Mouse (Mus musculus) 3134 (cell line): ENCODE measurements around the gene Rpl9.
A peak's percentile ranks its signal among the peaks of the same experiment; 100 is the strongest.

Experiments used
- DNase-seq: peaks from one replicate; pipeline ENCODE4 v3.0.0-alpha.2; 2011; ENCODE audit warnings: low spot score; ENCODE audit not compliant: insufficient read length; ENCODE audit errors: extremely low read depth

Gene Rpl9

DNA sequence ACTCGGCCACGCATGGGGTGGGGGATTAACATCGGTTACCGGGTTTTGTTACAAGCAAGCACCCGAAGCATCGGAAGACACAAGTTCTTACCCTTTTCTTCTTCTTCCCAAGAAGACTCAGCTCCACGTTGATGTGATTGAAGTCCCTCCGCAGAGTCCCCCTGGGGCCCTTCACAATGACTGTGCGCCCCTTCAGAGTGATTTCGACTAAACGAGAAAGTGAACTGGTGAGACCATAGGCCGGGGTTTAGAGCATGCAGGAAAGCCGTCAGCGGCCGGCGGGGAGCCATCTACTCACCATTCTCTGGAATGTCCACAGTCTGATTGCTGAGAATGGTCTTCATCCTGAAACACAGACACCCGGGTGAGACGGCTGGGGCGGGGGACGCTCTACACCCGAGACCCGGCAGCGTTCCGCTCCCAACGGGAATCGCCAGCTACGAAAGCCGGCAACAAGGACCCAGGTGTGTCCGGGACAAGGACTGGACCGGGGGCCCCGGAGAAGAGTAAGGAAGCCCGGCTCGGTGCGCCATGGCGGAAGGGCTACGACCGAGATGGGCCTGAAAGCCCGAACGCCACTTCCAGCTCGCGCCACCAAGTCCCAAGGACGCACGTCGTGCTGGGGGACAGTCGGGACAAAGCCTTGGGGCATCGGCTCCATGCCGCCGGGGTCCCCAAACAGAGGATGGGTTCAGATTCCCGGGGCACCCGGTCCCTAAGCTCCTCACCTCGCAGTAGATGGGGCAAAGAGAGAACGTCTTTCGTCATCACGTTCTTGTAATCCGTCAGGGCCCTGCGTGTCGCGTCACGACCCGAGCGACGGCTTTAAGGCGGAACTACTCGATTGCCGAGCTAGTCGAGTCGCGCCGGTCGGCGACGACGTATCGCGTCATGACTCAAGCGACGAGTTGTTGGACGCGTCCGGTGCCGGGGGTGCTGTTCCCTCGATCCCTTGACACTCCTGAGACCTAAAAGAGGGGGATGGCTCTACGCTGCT is at the start of gene Rpl9, which contains the start of gene Lias:
Gene Rpl9 (minus strand): TSS at position 797 of the 997 bp plus-strand sequence.
Gene Lias (plus strand): TSS at position 850 of the 997 bp plus-strand sequence.
- DNase-seq: peak; percentile 99

DNA sequence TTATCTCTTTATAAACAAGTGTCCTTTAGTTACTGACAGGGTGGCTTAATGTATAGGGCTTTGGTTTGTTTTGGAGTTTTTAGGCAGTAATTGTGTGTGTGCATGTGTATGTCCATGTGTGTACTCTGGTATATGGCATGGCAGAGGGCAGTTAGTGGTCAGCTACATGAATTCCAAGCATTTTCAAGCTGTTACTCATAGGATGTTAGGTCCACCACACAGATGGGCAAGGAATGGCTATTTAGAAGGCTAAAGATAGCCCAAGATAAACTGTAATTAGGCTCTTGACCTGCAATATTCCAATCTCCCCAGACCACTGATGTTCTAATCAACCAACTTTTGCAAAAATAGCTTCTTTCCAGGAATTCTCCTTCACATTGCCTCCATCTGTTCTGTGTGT is 46.8 kb upstream of the Rpl9 start:
- peak; percentile 59 for DNase-seq

DNA sequence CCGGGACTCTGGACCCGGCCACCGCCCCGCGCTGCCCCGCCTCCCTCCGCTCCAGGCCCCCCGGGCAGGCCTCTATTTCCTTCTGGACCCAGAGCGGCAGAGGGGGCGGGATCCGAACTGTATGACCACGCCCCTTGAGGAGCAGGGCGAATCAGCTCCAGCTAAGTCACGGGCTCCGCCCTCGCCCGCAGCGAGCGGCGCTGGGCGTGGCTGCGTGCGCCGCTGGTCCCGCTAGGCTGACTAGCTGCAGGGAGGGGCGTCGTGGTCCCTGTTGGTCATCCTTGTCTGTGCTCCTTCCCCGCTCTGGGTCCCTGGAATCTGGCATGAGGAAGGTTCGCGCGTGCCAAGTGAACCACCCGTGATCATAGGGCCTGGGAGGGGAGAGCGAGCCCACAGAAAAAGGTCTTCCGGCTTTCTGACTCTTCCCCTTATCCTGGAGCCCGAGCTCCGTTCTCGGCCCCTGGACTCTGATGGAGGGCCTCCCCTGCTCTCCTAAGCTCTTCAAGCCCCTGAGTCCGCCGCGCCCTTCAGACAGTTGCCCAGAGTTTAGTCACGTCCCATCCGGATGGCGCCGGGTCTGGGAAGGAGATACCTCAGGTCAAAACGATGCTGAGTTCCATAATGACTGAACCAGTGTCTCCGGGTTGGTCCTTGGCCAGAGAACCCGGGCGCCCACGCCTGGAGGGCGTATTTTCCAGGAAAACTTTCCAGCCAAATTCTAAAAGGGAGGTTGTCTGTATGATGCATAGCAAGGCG is 44.7 kb upstream of the Rpl9 start, which contains the start of gene Ugdh:
Gene Ugdh (minus strand): TSS at position 144 of the 756 bp plus-strand sequence.
- DNase-seq: peak; percentile 100

DNA sequence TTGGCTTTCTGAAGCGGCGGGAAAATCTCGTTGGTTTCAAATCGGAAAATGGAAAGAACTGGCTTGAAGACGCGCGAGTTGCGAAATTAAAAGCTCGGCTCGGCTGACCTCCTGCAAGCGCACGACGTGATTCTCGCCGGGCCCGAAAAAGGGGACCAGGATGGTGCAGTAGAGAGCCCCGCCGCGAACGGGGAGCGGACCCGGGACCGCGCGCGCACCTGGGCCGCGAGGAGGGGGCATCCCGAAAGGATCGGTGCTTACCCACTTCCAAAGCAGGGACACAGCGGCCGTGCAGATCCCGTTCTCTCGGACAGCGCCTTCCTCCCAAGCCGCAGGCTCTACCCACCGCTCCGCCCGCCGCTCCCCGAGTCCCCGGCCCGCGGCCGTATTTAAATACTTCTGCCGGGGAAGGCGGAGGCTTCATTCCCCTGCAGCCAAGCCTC is 44.1 kb upstream of the Rpl9 start:
- no peak for DNase-seq

DNA sequence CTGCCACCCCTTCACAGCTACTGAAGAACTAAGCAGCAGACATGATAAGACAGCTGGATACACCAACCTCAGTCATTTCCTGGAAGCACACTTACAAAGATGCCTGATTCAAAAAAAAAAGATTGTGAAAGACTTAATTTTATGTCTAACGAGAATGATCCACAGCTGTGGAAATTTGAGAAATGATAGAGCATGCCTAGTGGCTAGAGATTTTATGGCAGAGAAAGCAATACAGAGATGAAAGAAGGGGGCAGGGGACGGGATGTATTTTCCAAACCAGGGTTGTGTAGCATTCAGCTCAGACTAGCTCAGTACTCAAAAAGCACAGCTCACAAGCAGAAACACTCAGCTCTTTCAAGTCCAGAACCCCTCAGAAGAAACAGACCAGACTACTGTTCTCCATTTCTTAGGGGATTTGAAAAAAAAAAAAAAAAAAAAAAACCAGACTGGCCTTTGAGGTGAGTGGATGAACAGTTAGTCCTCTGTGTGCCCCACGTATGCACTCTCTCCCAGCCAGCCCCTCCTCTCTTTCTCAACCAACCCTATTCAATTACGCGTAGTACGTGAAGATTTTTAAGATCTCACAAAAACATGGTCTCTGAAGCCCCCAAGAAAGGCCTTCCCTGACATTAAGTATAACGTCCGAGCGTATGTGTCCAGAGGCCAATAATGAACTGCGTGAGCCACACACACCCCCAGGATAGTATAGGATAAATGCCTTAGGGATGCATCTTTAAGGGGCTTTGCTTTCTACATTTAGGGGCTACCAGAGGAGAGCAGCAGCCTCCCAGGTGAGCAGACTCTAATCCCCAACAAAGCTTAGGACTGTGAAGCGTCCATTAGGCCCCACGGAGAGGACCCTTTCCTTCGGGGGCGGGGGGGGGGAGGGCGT is 43.5 kb upstream of the Rpl9 start:
- DNase-seq: peak; percentile 20

DNA sequence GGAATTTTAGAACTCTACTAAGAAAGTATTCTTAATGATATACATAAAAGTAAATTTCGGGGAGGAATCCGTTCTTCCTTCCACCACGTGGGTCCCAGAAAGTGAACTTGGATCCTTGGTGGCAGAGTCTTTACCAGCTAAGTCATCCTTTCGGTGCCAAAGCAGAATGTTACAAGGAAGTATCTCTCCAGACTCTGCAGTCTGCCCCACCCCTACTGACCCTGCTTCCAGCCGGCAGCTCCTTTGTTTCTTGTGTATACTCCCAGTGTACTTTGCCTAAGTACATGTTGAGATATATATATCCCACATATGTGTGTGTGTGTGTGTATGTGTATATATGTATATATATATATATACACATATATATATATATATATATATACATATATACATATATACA is 38.2 kb upstream of the Rpl9 start:
- DNase-seq: no peak

DNA sequence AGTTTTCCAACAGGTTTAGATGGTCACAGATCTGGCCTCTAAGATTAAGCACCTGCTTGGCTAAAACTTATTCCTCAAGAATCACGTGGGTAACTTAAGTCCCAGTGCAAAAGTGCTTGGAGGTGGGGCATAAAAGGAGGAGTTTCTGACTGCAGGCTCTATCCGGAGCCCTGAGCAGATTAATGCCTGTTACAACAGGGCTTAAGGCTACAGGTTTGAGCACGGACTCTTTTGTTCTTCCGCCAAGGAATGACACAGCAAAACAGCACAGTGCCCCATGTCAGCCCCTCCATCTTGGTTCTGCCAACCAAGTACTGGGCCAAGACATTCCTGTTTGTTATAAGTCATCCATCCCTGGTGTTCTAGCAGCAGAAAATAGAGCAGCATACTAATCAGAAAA is 37.1 kb upstream of the Rpl9 start:
- no peak for DNase-seq

DNA sequence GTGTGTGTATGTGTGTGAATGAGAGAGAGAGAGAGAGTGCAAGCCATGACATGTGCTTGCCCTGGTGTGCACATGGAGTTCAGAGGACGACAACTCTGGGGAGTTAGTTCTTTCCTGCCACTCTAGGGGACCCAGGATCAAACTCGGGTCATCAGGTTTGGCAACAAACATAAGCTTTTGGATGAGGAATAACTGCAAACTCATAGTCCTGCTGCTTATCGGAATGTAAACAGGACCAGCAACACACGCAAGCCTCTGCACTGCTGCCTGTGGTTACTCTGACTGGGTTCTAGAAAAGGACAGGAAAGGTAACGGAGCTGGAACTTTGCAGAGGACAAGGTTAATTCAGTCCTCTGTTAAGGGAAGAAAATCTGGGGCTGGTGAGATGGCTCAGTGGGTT is 34.0 kb upstream of the Rpl9 start:
- no peak for DNase-seq

DNA sequence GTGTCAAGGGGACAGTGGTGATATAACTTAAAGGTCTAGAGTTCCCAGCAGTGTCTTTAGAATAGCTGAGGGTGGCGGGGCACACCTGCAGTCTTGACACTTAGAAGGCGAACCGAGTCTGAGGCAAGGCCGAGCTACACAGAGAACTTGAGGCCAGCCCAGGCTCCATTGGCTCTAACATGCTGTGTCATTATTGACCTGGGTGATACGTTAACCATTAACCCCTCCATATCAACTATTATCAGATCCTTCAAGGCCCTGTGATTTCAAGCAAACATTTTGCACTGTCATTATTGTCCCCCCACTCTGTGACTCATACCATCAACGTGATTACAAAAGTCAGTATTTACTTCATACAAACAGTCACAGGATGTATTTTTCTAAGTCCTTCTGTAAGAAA is 33.0 kb upstream of the Rpl9 start:
- no peak for DNase-seq

DNA sequence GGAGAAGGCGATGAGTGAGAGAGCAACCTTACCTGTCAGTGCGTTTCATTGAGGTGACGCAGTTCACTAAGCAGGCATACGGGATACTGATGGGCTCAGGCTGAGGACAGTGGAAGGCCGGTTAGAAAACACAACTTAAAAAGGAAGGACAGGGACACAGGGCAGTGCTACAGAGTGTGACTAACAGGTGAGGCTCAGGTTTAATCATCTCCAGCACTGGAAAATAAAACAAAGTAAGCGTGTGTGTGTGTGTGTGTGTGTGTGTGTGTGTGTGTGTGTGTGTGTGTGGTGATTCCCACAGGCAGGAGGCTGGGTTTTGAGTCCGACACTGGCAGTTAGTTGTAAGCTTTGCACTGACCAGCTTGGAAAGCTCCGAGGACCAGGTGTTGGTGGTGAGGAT is 31.6 kb upstream of the Rpl9 start:
- DNase-seq: no peak

DNA sequence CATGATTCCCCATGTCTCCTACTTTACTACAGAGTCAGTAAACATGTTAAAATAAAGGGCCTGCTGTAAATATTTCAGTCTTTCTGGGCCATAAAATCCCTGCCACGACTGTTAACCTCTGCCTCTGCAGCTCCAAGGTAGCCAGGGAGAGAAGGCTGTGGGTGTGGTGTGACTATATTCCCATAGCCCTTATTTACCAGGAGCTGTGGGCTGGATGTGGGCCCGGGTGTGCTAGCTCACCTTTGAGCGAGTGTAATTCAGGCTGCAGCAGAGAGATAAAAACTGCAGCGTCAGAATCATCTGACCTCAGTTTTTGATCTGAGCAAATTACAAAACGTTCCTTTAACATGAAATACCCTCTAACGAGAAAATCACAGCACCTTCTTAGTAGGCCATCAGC is 29.6 kb upstream of the Rpl9 start:
- DNase-seq: no peak

DNA sequence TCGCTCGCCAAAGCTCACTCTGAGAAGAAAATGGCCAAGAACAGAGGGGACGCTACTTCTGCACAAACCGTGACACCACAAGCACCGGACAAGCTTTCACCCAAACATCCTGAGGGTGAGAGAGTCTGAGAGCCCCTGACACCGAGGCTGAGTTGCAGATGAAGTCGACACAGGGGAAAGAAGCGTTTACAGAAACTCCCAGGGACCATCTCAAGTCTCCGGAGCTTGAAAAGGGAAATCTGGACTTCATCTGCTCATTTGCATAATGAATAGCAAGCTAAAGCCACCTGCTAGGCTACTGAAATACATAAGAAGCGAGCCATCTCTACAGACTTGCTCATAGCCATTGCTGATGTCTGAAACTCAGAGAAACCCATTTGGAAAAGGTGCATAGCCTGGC is 27.9 kb upstream of the Rpl9 start:
- DNase-seq: no peak

DNA sequence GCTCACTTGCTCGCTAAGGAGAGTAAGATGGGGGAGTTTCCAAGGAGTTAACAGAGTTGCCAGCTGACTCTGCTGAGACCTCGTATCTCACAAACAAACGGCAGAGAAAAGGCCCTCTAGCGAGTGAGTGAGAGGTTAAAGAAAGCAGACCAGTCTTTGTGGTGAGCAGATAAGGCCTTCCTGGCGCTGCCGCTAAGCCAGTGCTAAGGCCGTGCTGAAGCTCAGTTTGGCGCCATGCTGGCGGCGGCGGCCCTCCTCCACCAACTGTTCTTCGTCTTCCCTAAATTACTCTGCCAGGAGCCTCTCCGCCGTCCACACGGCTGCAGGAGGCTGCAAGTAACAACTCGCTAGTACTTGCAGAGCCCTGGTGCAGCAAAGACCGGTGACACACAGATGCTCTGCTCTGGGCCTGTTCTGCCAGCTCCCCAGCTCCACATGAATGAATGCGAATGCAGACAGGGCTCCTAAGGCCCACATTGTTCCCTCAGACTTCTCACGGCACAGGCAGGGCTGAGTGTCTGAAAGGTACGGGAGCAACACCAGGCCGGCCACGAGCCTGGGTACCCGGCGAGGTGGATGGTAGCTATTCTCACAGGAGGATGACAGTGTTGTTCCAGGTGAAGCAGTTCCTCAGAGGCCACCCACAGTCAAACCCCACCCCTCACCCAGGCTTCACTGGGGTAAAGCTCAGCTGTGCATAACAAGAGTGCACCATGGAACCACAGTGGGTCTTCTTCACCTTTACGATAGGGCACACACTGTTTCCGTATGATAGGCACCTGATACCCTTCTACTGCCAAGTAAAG is 24.6 kb upstream of the Rpl9 start:
- peak; percentile 16 for DNase-seq

DNA sequence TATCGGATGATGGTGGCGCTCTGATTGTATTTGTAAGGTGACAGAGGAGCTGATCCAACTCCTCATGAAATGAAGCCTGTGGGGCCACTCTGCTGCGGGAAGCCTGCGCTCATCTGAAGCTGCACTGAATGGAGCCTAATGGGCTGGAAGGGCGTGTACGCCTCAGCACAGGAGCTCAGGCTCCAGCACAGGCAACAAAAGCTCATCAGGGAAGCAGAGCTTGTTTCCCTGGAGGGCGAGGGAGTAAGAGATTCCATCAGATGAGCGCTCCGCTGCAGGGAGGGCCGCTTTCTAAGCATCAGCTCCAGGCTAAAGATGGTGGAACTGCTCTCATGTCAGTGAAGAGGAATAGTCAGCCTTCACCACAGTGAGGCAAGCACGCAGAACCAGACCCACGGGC is 16.7 kb upstream of the Rpl9 start:
- no peak for DNase-seq

DNA sequence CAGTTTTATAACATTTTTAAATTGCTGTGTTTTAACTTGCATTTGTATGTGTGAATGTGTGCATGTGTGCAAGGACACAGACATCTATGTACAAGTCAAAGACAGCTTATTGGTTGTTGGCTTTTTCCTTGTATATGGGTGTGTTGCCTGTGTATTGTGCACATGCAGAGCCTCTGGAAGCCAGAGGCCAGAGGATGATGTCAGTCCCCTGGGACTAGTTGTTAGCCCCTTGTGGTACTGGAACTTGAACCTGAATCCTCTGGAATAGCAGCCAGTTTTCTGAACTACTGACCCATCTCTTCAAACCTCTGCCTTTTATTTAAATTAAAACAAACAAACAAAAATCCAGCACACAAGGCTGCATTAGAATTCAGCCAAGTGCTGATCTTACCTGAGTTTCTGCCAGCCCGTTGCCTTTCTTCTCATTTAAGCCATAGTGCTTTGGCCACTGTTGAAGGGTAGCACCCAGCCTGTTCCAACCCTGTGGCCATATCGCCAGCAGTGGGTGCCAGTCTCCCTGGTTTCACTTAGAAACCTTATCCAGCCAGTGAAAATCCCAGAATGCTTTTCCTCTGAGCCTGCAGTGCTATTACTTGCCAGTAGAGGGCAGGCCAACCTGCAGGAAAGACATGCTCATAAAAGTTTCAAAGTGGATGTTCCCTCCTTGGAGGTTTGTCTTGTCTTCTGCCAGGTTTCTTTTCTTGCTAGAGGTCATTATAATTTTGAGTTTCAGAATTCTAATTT is 10.2 kb upstream of the Rpl9 start:
- DNase-seq: peak; percentile 45

DNA sequence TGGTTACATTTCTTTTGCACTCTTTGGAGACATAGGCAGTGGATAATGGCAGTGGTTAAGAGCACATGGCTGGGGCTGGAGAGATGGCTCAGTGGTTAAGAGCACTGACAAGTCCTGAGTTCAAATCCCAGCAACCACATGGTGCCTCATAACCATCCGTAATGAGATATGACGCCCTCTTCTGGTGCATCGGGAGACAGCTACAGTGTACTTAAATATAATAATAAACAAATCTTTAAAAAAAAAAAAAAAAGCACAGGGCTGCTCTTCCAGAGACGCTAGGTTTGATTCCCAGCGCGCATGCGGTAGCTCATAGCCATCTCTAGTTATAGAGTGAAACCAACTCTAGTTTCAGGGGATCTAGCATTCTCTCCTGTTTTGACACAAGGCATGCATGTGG is 3.2 kb upstream of the Rpl9 start:
- no peak for DNase-seq

DNA sequence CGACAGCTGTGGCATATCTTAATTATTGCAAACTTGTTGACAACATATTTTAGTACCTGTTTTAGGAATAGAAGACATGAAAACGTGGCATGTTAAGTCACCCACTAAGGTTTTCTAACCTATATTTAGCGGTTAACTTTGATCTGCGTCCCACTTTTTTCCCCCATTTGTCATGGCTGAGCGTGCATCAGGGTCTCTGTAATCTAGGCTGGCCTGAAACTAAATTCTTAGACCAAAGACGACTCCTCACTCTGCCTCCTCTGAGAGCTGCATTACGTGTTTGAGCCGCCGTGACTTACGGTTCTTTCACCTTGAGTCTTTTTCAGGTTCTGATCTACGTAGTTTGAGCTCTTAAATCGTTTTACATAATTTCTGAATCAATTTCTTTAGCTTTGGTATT is 509 bp upstream of the Rpl9 start:
- no peak for DNase-seq

DNA sequence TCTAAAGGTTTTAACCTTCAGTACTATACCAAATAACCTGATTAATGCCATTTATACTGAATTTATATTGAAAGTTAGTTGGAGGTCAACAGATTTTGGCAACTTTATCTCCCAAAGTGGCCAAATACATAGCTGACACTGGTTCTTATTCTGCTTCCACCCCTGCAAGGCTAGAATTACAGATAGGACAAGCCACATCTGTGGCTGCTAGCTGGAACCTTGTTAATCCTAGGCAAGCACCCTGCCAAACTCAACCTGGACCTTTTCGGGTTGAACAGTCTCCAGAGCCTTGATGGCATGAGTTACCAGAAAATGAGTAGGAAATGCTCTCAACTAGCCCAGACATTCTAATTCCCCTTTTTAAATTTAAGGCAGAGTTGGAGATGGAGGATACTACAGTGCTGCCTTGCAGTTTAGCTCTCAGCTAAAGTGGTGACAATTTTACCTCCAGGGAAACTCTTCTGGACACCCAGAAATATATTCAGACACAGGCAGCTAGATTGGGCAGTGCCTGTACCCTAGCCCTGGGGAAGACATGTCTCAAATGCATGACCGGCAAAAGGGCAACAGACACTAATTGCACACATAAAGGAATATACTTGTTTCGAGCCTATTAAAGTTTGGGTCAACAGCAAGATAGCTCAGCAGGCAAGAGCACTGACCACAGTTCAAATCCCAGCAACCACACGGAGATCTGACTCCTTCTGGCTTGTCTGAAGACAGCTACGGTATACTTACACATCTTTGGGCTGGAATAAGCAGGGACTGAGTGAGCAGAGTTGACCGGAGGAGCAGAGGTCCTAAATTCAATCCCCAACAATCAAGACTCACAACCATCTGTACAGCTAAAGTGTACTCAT is 4.0 kb downstream of the Rpl9 start:
- DNase-seq: no peak
